Mouse (Mus musculus) lung, embryonic 14.5 days (tissue): ENCODE results near the gene Rab11fip3. TPM values are rescaled to one million over a fixed set of nuclear protein-coding genes. Genes with fewer than 3 reads are reported as not detected.

ENCODE experiments used
- ATAC-seq: fragments of 200-750 bp; cut with Nextera tagmentation; 2 replicates; pipeline ENCODE4 v1.8.0; 2017; ENCODE audit warnings: mild to moderate bottlenecking, moderate TSS enrichment, moderate library complexity; ENCODE audit not compliant: insufficient read depth
- DNase-seq: peaks from one replicate; pipeline ENCODE4 v3.0.0-alpha.2; 2015
- H3K27ac ChIP-seq: fragments of 300-500 bp; sonication (generic); 2 replicates; pipeline ENCODE4 v1.5.1; 2014; ENCODE audit warnings: low read depth, mild to moderate bottlenecking, moderate library complexity
- H3K27me3 ChIP-seq: fragments of 300-500 bp; sonication (generic); 2 replicates; pipeline ENCODE4 v1.6.1; 2014; ENCODE audit warnings: low read length, control low read depth; ENCODE audit not compliant: insufficient read depth
- H3K36me3 ChIP-seq: fragments of 300-500 bp; sonication (generic); 2 replicates; pipeline ENCODE4 v1.6.1; 2014; ENCODE audit warnings: control low read depth; ENCODE audit not compliant: insufficient read depth
- H3K4me1 ChIP-seq: fragments of 300-500 bp; sonication (generic); 2 replicates; pipeline ENCODE4 v1.6.1; 2014; ENCODE audit warnings: antibody characterized with exemption, control low read depth; ENCODE audit not compliant: insufficient read depth
- H3K4me2 ChIP-seq: fragments of 300-500 bp; sonication (generic); 2 replicates; pipeline ENCODE4 v1.6.1; 2014; ENCODE audit warnings: mild to moderate bottlenecking
- H3K4me3 ChIP-seq: fragments of 300-500 bp; sonication (generic); 2 replicates; pipeline ENCODE4 v1.5.1; 2014; ENCODE audit warnings: low read depth, low read length
- H3K9ac ChIP-seq: fragments of 300-500 bp; sonication (generic); 2 replicates; pipeline ENCODE4 v1.6.1; 2014
- H3K9me3 ChIP-seq: fragments of 300-500 bp; sonication (generic); 2 replicates; pipeline ENCODE4 v1.6.1; 2016; ENCODE audit warnings: low read depth, low read length, control low read depth
- CTCF ChIP-seq: IDR thresholded peaks from 2 replicates; pipeline ENCODE4 v1.5.1; 2016; ENCODE audit warnings: antibody characterized with exemption, low read depth
- WGBS: fragments of 180-500 bp; shearing (Covaris S2); extraction: QIAGEN DNeasy Blood & Tissue Kit; methylation state at CpG from one replicate; pipeline ENCODE4 v1.1.7; 2014; 5-methylcytosine and 5-hydroxymethylcytosine counted together
- polyA plus RNA-seq: library from polyadenylated mRNA; unstranded; fragments of >200 nt; fragmentation: Nextera tagmentation; extraction: Ambion mirVana; gene quantifications from 2 replicates; pipeline ENCODE4 v1.2.1, GENCODE M21; 2014

The Rab11fip3 gene
- polyA plus RNA-seq, 1 experiment from 2014 or later, result 15.3 TPM

- Histone ChIP-seq H3K36me3 (no peaks in the 10 kb centered on the region), H3K27me3 (no peaks in the 10 kb centered on the region), H3K27ac (no peak overlapping the region), H3K9me3 (no peaks in the 10 kb centered on the region), H3K4me3 (no peak overlapping the region), H3K4me2 (no peak overlapping the region), H3K4me1 (0 out of 2 replicates have a peak, but pooled peaks cover 6% of the 10 kb centered on the region), H3K9ac (no peak overlapping the region)
- WGBS, result 87% methylated on average over 5 of the region's 5 CpGs
- TF ChIP-seq CTCF, result no peak
- ATAC-seq (no peak), DNase-seq (no peak)
Measured at GRCm38 (mm10) chr17:25980854-25981253, 88.5 kb downstream of the Rab11fip3 start.

DNA sequence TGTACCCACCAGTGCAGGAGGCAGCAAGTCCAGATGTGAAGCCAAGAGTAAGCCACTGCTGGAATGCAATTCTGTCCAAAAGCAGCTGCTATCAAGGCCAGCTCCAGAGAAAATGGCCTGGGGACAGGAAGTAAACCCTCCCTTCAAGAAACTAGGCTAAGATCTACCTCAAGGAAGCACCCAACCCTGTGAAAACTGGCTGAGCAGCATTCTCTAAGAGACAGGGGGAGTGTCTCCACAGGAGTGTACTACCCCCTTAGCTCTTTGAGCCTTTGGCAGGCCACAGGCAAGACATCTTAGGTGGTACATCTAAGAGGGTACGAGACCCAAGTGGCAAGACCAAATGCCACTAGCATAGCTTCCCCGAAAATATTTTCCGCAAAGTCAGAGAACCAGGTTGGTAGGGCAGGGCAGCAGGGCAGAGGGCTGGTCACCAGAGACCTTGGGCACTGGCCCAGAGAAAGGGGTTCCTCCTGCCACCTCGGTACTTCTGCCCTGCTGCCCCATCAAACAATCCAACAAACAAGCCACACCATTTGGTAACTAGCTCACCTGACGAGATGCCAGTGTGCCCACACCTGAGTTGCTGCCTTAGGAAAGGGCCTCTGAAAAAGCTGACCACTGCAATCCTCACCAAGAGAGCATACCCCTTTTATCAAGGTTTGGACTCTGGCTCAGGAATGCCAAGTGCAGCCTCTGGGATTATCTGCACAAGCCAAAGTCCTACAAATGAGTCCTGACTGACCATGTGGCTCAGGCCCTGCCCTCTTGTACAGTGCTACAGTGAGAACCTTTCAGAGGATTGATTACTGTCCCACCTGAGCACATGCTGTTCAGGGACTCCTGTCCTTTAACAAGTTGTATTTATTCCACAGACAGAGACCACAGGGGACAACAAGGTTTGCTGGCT is 89.3 kb downstream of the Rab11fip3 start:
- no peaks in the 10 kb centered on the region for H3K9me3 ChIP-seq
- H3K27ac ChIP-seq, result no peak overlapping the region
- H3K4me3 ChIP-seq, result no peak overlapping the region
- WGBS, result 80% methylated on average over 5 of the region's 5 CpGs
- TF ChIP-seq CTCF, result no peak
- no peaks in the 10 kb centered on the region for H3K36me3 ChIP-seq
- H3K9ac ChIP-seq, result no peak overlapping the region
- no peaks in the 10 kb centered on the region for H3K27me3 ChIP-seq
- ATAC-seq (no peak), DNase-seq (no peak)
- H3K4me2 ChIP-seq, result no peak overlapping the region
- 0 out of 2 replicates have a peak, but pooled peaks cover 6% of the 10 kb centered on the region for H3K4me1 ChIP-seq

DNA sequence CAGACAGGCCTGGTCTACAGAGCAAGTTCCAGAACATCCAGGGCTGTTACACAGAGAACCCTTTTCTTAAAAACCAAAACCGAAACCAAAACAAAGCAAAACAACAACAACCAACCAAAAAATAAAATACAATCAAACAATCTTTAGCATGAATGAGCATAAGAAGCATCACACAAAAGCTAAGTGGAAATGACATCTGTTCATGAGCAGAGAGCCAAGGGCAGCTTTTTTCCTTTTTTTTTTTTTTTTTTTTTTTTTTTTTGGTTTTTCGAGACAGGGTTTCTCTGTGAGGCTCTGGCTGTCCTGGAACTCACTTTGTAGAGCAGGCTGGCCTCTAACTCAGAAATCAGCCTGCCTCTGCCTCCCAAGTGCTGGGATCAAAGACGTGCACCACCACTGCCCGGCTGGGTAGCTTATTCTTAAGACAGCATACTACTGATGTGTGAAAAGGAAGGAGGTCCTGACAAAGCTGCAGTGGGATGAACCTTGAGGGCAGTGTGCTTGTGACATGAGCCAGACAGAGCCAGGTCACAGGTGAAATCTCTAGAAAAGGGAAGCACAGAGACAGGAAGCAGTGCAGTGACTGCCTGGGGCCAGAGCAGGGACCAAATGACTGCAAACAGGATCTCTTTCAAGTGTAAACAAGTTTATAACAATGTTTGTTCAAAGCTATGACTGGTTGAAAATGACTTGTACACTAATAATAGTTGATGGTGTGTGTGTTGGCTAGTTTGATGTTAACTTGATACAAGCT is 98.2 kb downstream of the Rab11fip3 start:
- DNase-seq, result no peak
- Histone ChIP-seq H3K9me3 (no peaks in the 10 kb centered on the region), H3K4me2 (no peak overlapping the region), H3K4me1 (no peaks in the 10 kb centered on the region), H3K27ac (no peak overlapping the region), H3K36me3 (peaks cover 6% of the 10 kb centered on the region; the same call in 1 of the 2 replicates), H3K27me3 (no peaks in the 10 kb centered on the region), H3K9ac (no peak overlapping the region), H3K4me3 (no peak overlapping the region)
- TF ChIP-seq CTCF, result no peak
- WGBS, result 77% methylated on average over 4 of the region's 4 CpGs
- ATAC-seq, result no peak

GRCm38 (mm10) chr17:25970448-25970847 is 98.9 kb downstream of the Rab11fip3 start:
- 0 out of 2 replicates have a peak, but pooled peaks have one; percentile 6 for TF ChIP-seq CTCF
- Histone ChIP-seq H3K4me2 (no peak overlapping the region), H3K27me3 (no peaks in the 10 kb centered on the region), H3K27ac (no peak overlapping the region), H3K4me3 (no peak overlapping the region), H3K9me3 (no peaks in the 10 kb centered on the region), H3K4me1 (no peaks in the 10 kb centered on the region), H3K36me3 (peaks cover 6% of the 10 kb centered on the region; the same call in 1 of the 2 replicates), H3K9ac (no peak overlapping the region)
- no peak for ATAC-seq
- DNase-seq, result no peak
- WGBS, result 91% methylated on average over 9 of the region's 9 CpGs

GRCm38 (mm10) chr17:25968176-25968575 is 101.2 kb downstream of the Rab11fip3 start:
- WGBS, result 56% methylated on average over 1 of the region's 1 CpGs
- H3K4me3 ChIP-seq, result no peak overlapping the region
- no peak overlapping the region for H3K27ac ChIP-seq
- peak; percentile 6; the same call in 1 of the 2 replicates for ATAC-seq
- no peak for TF ChIP-seq CTCF
- no peak overlapping the region for H3K9ac ChIP-seq
- peaks cover 14% of the 10 kb centered on the region for H3K36me3 ChIP-seq
- DNase-seq, result no peak
- H3K4me2 ChIP-seq, result no peak overlapping the region
- H3K4me1 ChIP-seq, result no peaks in the 10 kb centered on the region
- no peaks in the 10 kb centered on the region for H3K27me3 ChIP-seq
- H3K9me3 ChIP-seq, result no peaks in the 10 kb centered on the region

DNA sequence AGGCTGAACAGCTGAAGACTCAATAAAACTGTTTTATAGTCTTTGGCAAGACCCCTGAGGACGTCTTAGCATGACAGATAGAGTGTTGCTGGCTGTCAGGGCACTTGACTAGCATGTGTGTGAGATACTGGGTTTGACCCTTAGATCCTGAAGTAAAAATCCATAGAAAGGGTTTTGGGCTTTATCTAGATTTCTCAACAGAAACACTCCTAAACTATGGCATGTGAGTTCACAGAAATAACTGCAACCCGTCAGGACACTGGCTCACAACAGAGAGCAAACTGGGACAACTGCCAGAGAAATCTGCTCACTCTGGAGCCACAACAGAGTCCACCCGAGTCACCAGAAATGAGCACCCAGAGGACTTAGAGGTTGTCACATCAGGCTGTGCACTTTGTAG is 101.7 kb downstream of the Rab11fip3 start:
- TF ChIP-seq CTCF, result no peak
- ATAC-seq (peak; percentile 73; the same call in 1 of the 2 replicates), DNase-seq (peak; percentile 80)
- H3K9me3 ChIP-seq, result no peaks in the 10 kb centered on the region
- no peaks in the 10 kb centered on the region for H3K4me1 ChIP-seq
- H3K4me3 ChIP-seq, result no peak overlapping the region
- no peak overlapping the region for H3K9ac ChIP-seq
- H3K4me2 ChIP-seq, result no peak overlapping the region
- WGBS, result 25% methylated on average over 3 of the region's 3 CpGs
- 0 out of 2 replicates have a peak overlapping the region, but pooled peaks have one; percentile 20 for H3K27ac ChIP-seq
- H3K36me3 ChIP-seq, result peaks cover 14% of the 10 kb centered on the region
- no peaks in the 10 kb centered on the region for H3K27me3 ChIP-seq

- DNase-seq (no peak), ATAC-seq (no peak)
- no peak for TF ChIP-seq CTCF
- H3K4me1 ChIP-seq, result no peaks in the 10 kb centered on the region
- 86% methylated on average over 7 of the region's 7 CpGs for WGBS
- H3K36me3 ChIP-seq, result peaks cover 37% of the 10 kb centered on the region
- no peak overlapping the region for H3K9ac ChIP-seq
- H3K27me3 ChIP-seq, result no peaks in the 10 kb centered on the region
- H3K4me2 ChIP-seq, result no peak overlapping the region
- no peak overlapping the region for H3K27ac ChIP-seq
- no peak overlapping the region for H3K4me3 ChIP-seq
- no peaks in the 10 kb centered on the region for H3K9me3 ChIP-seq
Measured at GRCm38 (mm10) chr17:25964271-25964670, 105.1 kb downstream of the Rab11fip3 start.
